Mouse (Mus musculus): ENCODE data around the gene Kif1bp.

GRCm38 (mm10) chr10:62603233-62604030 is 25.2 kb upstream of the Kif1bp start:
- no peak for TF ChIP-seq CTCF (IDR thresholded peaks at IDR 0.05; ENCODE audit: extremely low read depth, insufficient read depth, low read length)
- TF ChIP-seq POLR2A (IDR thresholded peaks at IDR 0.05; ENCODE audit: extremely low read depth, insufficient read depth, low read length) = no peak
